Mouse (Mus musculus) heart, postnatal 0 days (tissue): ENCODE results near the gene Slc28a1. TPM values are rescaled to one million over a fixed set of nuclear protein-coding genes. Genes with fewer than 3 reads are reported as not detected.

ENCODE experiments used
- ATAC-seq: fragments of 200-750 bp; cut with Nextera tagmentation; 2 replicates; pipeline ENCODE4 v1.8.0; 2017; ENCODE audit warnings: low read depth, moderate number of reproducible peaks, moderate library complexity; ENCODE audit not compliant: insufficient read depth
- DNase-seq: peaks from one replicate; pipeline ENCODE4 v3.0.0-alpha.2; 2016; ENCODE audit warnings: low spot score
- H3K27ac ChIP-seq: fragments of 300-500 bp; sonication (generic); 2 replicates; pipeline ENCODE4 v1.5.1; 2014; ENCODE audit warnings: low read depth, mild to moderate bottlenecking
- H3K27me3 ChIP-seq: fragments of 300-500 bp; sonication (generic); 2 replicates; pipeline ENCODE4 v1.6.1; 2014; ENCODE audit warnings: low read length, mixed read lengths; ENCODE audit not compliant: control insufficient read depth, insufficient read depth
- H3K36me3 ChIP-seq: fragments of 300-500 bp; sonication (generic); replicated peaks from 2 replicates; pipeline ENCODE4 v1.6.1; 2014; ENCODE audit warnings: low read length, mixed read lengths; ENCODE audit not compliant: control insufficient read depth, insufficient read depth
- H3K4me1 ChIP-seq: fragments of 300-500 bp; sonication (generic); 2 replicates; pipeline ENCODE4 v1.6.1; 2014; ENCODE audit warnings: antibody characterized with exemption; ENCODE audit not compliant: control insufficient read depth, insufficient read depth
- H3K4me2 ChIP-seq: fragments of 300-500 bp; sonication (generic); 2 replicates; pipeline ENCODE4 v1.6.1; 2014; ENCODE audit warnings: low read depth, mild to moderate bottlenecking, low read length, moderate library complexity
- H3K4me3 ChIP-seq: fragments of 300-500 bp; sonication (generic); 2 replicates; pipeline ENCODE4 v1.5.1; 2014; ENCODE audit warnings: low read depth, low read length
- H3K9ac ChIP-seq: fragments of 300-500 bp; sonication (generic); replicated peaks from 2 replicates; pipeline ENCODE4 v1.6.1; 2014; ENCODE audit warnings: low read depth, low read length, mixed read lengths
- H3K9me3 ChIP-seq: fragments of 300-500 bp; sonication (generic); replicated peaks from 2 replicates; pipeline ENCODE4 v1.6.1; 2016; ENCODE audit warnings: low read length; ENCODE audit not compliant: control insufficient read depth
- CTCF ChIP-seq: IDR thresholded peaks from 2 replicates; pipeline ENCODE4 v1.5.1; 2016; ENCODE audit warnings: antibody characterized with exemption, control low read depth, low read depth
- EP300 ChIP-seq: IDR thresholded peaks from 2 replicates; pipeline ENCODE4 v1.6.1; 2016; ENCODE audit warnings: antibody characterized with exemption, low read depth
- WGBS: fragments of 180-500 bp; shearing (Covaris S2); extraction: QIAGEN DNeasy Blood & Tissue Kit; methylation state at CpG from one replicate; pipeline ENCODE4 v1.1.7; 2014; 5-methylcytosine and 5-hydroxymethylcytosine counted together
- polyA plus RNA-seq: library from polyadenylated mRNA; unstranded; fragments of >200 nt; fragmentation: Nextera tagmentation; extraction: Ambion mirVana; gene quantifications from 2 replicates; pipeline ENCODE4 v1.2.1, GENCODE M21; 2015
- total RNA-seq: library from RNA; depleted of rRNA; stranded (reverse); fragments of >200 nt; gene quantifications from 2 replicates; pipeline ENCODE4 v1.2.3, GENCODE M21; 2014; ENCODE audit warnings: low replicate concordance

The Slc28a1 gene
- total and polyA plus RNA-seq, 2 experiments from 2014 or later = 0.05 TPM; not detected in 1

DNA sequence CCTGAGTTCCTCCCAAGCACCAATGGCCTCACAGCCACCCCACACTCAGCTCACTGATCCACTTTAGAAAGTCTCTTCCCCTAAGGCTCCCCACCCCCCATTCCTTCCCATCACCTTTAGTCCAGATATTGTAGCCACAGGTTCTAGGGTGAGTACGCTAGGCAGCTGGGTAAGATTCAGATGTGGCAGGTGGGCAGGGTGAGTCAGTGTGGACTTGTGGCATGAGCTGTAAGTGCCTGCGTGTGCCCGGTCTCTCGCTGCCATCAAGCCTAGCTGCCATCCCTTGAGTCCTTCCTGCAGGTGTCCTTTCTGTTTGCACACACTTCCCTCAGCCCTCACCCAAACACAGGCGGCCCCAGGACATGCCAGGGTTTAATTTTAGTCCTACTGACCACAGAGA is 14.3 kb upstream of the Slc28a1 start:
- H3K4me1 ChIP-seq = no peaks in the 10 kb centered on the region
- no peaks in the 10 kb centered on the region for H3K9me3 ChIP-seq
- H3K4me2 ChIP-seq = no peak overlapping the region
- no peak overlapping the region for H3K9ac ChIP-seq
- DNase-seq (no peak), ATAC-seq (no peak)
- H3K27me3 ChIP-seq = no peaks in the 10 kb centered on the region
- H3K4me3 ChIP-seq = no peak overlapping the region
- TF ChIP-seq EP300 = no peak
- TF ChIP-seq CTCF = no peak
- H3K36me3 ChIP-seq = peaks cover 66% of the 10 kb centered on the region
- H3K27ac ChIP-seq = no peak overlapping the region
- WGBS = 76% methylated on average over 5 of the region's 5 CpGs

DNA sequence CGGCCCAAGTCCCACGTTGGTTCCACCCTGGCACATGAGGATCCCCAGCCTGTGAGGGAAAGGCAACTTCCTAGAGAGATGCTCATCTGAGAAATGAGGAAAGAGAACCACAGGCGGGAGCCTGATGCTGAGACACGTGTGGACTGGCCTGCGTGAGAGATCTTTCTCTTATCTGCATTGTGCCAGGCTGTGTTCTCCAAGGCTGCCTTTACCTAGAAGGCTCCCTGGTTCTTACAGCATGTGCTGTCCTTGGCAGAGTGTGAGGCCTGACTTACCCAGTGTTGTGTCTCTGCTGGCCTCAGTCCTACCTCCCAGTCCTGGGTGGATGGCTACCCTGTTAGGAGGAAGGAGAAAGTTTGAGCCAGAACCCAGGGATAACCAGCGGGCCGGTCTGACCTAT is 11.7 kb upstream of the Slc28a1 start:
- H3K27me3 ChIP-seq = no peaks in the 10 kb centered on the region
- TF ChIP-seq CTCF = no peak
- no peak for TF ChIP-seq EP300
- no peaks in the 10 kb centered on the region for H3K4me1 ChIP-seq
- no peak overlapping the region for H3K9ac ChIP-seq
- DNase-seq (no peak), ATAC-seq (no peak)
- no peaks in the 10 kb centered on the region for H3K9me3 ChIP-seq
- H3K4me2 ChIP-seq = no peak overlapping the region
- no peak overlapping the region for H3K4me3 ChIP-seq
- no peak overlapping the region for H3K27ac ChIP-seq
- 87% methylated on average over 7 of the region's 7 CpGs for WGBS
- peaks cover 52% of the 10 kb centered on the region for H3K36me3 ChIP-seq

- ATAC-seq = no peak
- Histone ChIP-seq H3K27ac (no peak overlapping the region), H3K9ac (no peak overlapping the region), H3K4me3 (no peak overlapping the region), H3K4me1 (peaks cover 12% of the 10 kb centered on the region), H3K9me3 (no peaks in the 10 kb centered on the region), H3K36me3 (peaks cover 29% of the 10 kb centered on the region), H3K4me2 (no peak overlapping the region), H3K27me3 (no peaks in the 10 kb centered on the region)
- TF ChIP-seq CTCF (no peak), EP300 (no peak)
- 57% methylated on average over 4 of the region's 4 CpGs for WGBS
- DNase-seq = no peak
Measured at GRCm38 (mm10) chr7:81105525-81105924, 9.1 kb upstream of the Slc28a1 start.

DNA sequence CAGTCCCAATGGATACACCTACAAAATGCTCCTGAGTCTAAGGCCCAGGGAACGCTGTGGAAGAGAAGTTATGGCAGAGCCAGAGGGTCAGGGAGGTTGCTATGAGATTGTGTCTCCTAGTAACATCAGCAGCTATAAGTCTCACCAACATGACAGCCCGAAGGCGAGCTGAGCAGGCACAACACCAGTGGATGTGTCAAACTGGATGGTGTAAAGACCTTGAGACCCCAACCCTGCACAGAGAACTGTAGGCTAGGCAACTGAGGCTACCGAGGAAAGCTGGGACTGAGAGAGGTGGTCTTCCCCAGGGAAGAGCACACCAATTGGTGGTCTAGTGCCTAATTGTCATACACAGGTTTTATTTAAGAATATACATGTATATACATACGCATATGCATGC is 6.4 kb upstream of the Slc28a1 start:
- H3K27me3 ChIP-seq = no peaks in the 10 kb centered on the region
- H3K4me3 ChIP-seq = no peak overlapping the region
- TF ChIP-seq CTCF = no peak
- TF ChIP-seq EP300 = no peak
- H3K4me2 ChIP-seq = no peak overlapping the region
- ATAC-seq = no peak
- no peak overlapping the region for H3K9ac ChIP-seq
- DNase-seq = no peak
- WGBS = 81% methylated on average over 5 of the region's 5 CpGs
- H3K27ac ChIP-seq = no peak overlapping the region
- H3K9me3 ChIP-seq = no peaks in the 10 kb centered on the region
- H3K4me1 ChIP-seq = peaks cover 12% of the 10 kb centered on the region
- peaks cover 9% of the 10 kb centered on the region; the same call in 1 of the 2 replicates for H3K36me3 ChIP-seq

DNA sequence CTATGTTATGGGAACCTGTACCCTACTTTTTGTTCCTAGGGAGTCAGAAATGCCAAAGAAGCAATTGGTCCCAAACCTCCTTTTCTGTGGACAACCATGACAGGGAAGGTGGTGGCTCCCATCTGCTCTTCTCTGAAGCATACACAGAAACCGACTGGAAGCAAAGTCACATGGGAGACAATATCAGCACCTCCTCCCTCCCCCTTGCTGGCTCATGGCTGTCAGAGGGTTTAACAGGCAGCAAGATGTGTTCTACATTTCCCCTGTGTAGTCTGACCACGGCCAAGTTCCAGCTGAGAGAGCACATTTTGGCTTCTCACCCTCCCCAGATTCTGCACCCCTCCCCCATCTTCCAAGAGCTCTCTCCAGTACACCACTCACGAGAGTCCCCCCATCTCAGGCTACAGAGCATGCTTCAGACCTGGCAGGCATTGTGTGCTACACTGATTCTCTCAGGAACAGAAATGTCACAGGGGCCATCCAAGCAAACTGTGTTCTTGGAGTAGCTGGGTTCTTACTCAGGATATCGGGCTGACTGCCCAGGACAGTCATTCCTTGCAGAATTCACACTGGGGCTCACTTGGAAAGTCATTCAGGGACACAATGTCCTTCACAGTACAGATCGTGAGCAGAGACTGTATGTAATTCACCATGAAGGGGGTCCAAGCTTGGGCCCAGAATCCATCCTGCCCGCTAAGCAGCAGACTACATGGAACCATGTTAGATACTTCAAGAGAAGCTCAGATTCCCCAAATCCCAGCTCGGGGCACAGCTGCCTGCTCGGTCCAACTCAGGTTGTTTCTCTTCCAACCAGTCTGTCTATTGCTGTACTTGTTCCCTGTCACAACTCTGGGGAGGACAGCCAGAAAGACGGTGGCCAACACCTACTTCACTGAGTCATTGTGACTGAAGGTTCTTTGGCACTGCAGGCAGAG is 4.6 kb upstream of the Slc28a1 start:
- H3K4me3 ChIP-seq = no peak overlapping the region
- no peak overlapping the region for H3K9ac ChIP-seq
- H3K27ac ChIP-seq = peak overlapping the region; percentile 81
- no peaks in the 10 kb centered on the region for H3K9me3 ChIP-seq
- peaks cover 12% of the 10 kb centered on the region for H3K4me1 ChIP-seq
- DNase-seq (peak; percentile 83), ATAC-seq (peak; percentile 81)
- WGBS = 29% methylated on average over 9 of the region's 9 CpGs
- TF ChIP-seq EP300 = 0 out of 2 replicates have a peak, but pooled peaks have one; percentile 11
- TF ChIP-seq CTCF = no peak
- no peaks in the 10 kb centered on the region for H3K27me3 ChIP-seq
- no peak overlapping the region for H3K4me2 ChIP-seq
- H3K36me3 ChIP-seq = no peaks in the 10 kb centered on the region

- DNase-seq (no peak), ATAC-seq (no peak)
- Histone ChIP-seq H3K4me2 (no peak overlapping the region), H3K27me3 (no peaks in the 10 kb centered on the region), H3K9me3 (no peaks in the 10 kb centered on the region), H3K27ac (peak overlapping the region; percentile 81), H3K4me3 (no peak overlapping the region), H3K36me3 (no peaks in the 10 kb centered on the region), H3K9ac (no peak overlapping the region), H3K4me1 (peaks cover 12% of the 10 kb centered on the region)
- TF ChIP-seq EP300 (no peak), CTCF (no peak)
- WGBS = 93% methylated on average over 4 of the region's 4 CpGs
Measured at GRCm38 (mm10) chr7:81110791-81111190, 3.8 kb upstream of the Slc28a1 start.
